In genomic region chr6:91531276-91531675, GRCm38 (mm10) we compare ENCODE assay signal across 33 mouse cellular contexts. TPM values are rescaled to one million over a fixed set of nuclear protein-coding genes. Genes with fewer than 3 reads are reported as not detected.
DNase-seq lines count a peak whose midpoint lies in the region; ATAC-seq and TF ChIP-seq lines count a peak whose summit lies in the region.
"Had no signal": no experiment of that assay in that cellular context is flagged by ENCODE, and none has a peak within 500 bp of the region (broad histone marks: within the 10 kb centered on the region; RNA-seq: fewer than 3 reads in every experiment).

No protein-coding gene starts in this region.

- H3K27ac ChIP-seq in gastrocnemius, adult 2 months = peak overlapping the region; percentile 76
- H3K27ac ChIP-seq in heart, embryonic 12.5 days (ENCODE audit: poor library complexity, severe bottlenecking) = no peak overlapping the region
- H3K27ac ChIP-seq: embryonic facial prominence, embryonic 12.5 days; forebrain, embryonic 10.5 days; forebrain, embryonic 15.5 days; hindbrain, embryonic 12.5 days; hindbrain, postnatal 0 days; intestine, embryonic 15.5 days; layer of hippocampus, adult 2 months; liver, embryonic 14.5 days; stomach, embryonic 15.5 days had no signal

- peaks cover 24% of the 10 kb centered on the region for H3K4me1 ChIP-seq in heart, embryonic 12.5 days (replicated peaks)
- H3K4me1 ChIP-seq: forebrain, embryonic 15.5 days; hindbrain, embryonic 12.5 days had no signal

- no peak overlapping the region for H3K4me2 ChIP-seq in heart, embryonic 12.5 days
- H3K4me2 ChIP-seq: embryonic facial prominence, embryonic 12.5 days; forebrain, embryonic 15.5 days; hindbrain, embryonic 12.5 days; intestine, embryonic 15.5 days; lung, embryonic 14.5 days; stomach, embryonic 15.5 days had no signal

- H3K9ac ChIP-seq in heart, embryonic 12.5 days = no peak overlapping the region
- H3K9ac ChIP-seq: embryonic facial prominence, embryonic 12.5 days; forebrain, embryonic 15.5 days; hindbrain, embryonic 12.5 days; intestine, embryonic 15.5 days; liver, embryonic 14.5 days; lung, embryonic 14.5 days; stomach, embryonic 15.5 days had no signal

- intact Hi-C loops in gastrocnemius, adult 2 months (cut with DNase I) = no loop called here
- intact Hi-C loops in gastrocnemius, postnatal 14 days (cut with DNase I; ENCODE audit: low total_unique reads) = no loop called here

- WGBS in heart, embryonic 12.5 days = 62% methylated on average over 6 of the region's 6 CpGs

- 0 out of 2 replicates have a peak, but pooled peaks have one; percentile 51 for ATAC-seq in heart, embryonic 12.5 days (ENCODE audit: insufficient number of reproducible peaks, low FRiP score)
- ATAC-seq: forebrain, embryonic 15.5 days; hindbrain, postnatal 0 days; intestine, embryonic 15.5 days had no signal

- peaks cover 10% of the 10 kb centered on the region; the same call in 1 of the 2 replicates for H3K36me3 ChIP-seq in heart, embryonic 12.5 days
- H3K36me3 ChIP-seq: forebrain, embryonic 15.5 days; intestine, embryonic 15.5 days; stomach, embryonic 15.5 days had no signal

- peaks cover 58% of the 10 kb centered on the region for H3K27me3 ChIP-seq in heart, embryonic 12.5 days (replicated peaks)
- H3K27me3 ChIP-seq: embryonic facial prominence, embryonic 12.5 days; forebrain, embryonic 15.5 days; hindbrain, embryonic 12.5 days; intestine, embryonic 15.5 days; stomach, embryonic 15.5 days had no signal

- H3K9me3 ChIP-seq in heart, embryonic 12.5 days (replicated peaks) = no peaks in the 10 kb centered on the region
- H3K9me3 ChIP-seq: embryonic facial prominence, embryonic 12.5 days; forebrain, embryonic 10.5 days; forebrain, embryonic 15.5 days; hindbrain, embryonic 12.5 days; intestine, embryonic 15.5 days; megakaryocyte, embryonic 14.5 days; stomach, embryonic 15.5 days had no signal

- no peak for DNase-seq in gastrocnemius, adult 2 months
- no peak for DNase-seq in gastrocnemius, postnatal 14 days
- peak; percentile 18 for DNase-seq in lung, postnatal 25 days (ENCODE audit: low spot score)
- DNase-seq in lung, postnatal 14 days = no peak
- peak; percentile 40 for DNase-seq in heart, postnatal 4 days
- no peak for DNase-seq in adrenal gland, postnatal 4 days (ENCODE audit: low spot score in 2 of 2)
- no peak for DNase-seq in layer of hippocampus, adult 9-10 months (ENCODE audit: low spot score)
- DNase-seq: adrenal gland, postnatal 14 days; cerebellum, adult 11-12 months; cerebellum, adult 9-11 months; embryo, embryonic 11 days; gastrocnemius, postnatal 36 days; kidney, adult 2 months; kidney, postnatal 36 days; layer of hippocampus, postnatal 36 days; liver; lung, embryonic 14.5 days; lung, postnatal 4 days; midbrain, embryonic 14.5 days; retina, postnatal 1 day; right cerebral cortex, postnatal 14 days; thymus, postnatal 14 days had no signal

- TF ChIP-seq CTCF in gastrocnemius, adult 2 months (IDR thresholded peaks at IDR 0.05) = no peak

- H3K4me3 ChIP-seq in gastrocnemius, adult 2 months = no peak overlapping the region
- H3K4me3 ChIP-seq in heart, embryonic 12.5 days = no peak overlapping the region
- H3K4me3 ChIP-seq: embryonic facial prominence, embryonic 12.5 days; forebrain, embryonic 10.5 days; forebrain, embryonic 15.5 days; hindbrain, embryonic 12.5 days; intestine, embryonic 15.5 days; layer of hippocampus, adult 2 months; megakaryocyte, embryonic 14.5 days; stomach, embryonic 15.5 days had no signal

RNA-seq across cellular contexts. Expression of gene Lsm3, which starts 15.5 kb away (rescaled TPM):
- total RNA-seq in gastrocnemius, adult 2 months (2021) = 10 to 100 TPM; 22.7 to 37.0 TPM
- total RNA-seq in gastrocnemius, postnatal 14 days (2021) = 10 to 100 TPM; 37.0 to 41.9 TPM
- polyA plus RNA-seq in heart, embryonic 12.5 days (2016; fragmentation: Nextera tagmentation; extraction: Ambion mirVana) = 178 and 181 TPM in 2 replicates
- total RNA-seq in heart, postnatal 4 days (2021) = 100 to 1,000 TPM in 1 of 2 experiments, 10 to 100 TPM in 1; 96.0 to 101 TPM
- total RNA-seq in adrenal gland, postnatal 4 days (2021) = 10 to 100 TPM; 58.6 to 62.8 TPM

RNA-seq across cellular contexts. Expression of gene Xpc, which starts 15.6 kb away (rescaled TPM):
- 1 to 10 TPM; 7.6 to 8.3 TPM for total RNA-seq in gastrocnemius, adult 2 months (2021)
- total RNA-seq in gastrocnemius, postnatal 14 days (2021) = 1 to 10 TPM; 6.8 to 7.2 TPM
- 13.4 and 14.4 TPM in 2 replicates for polyA plus RNA-seq in heart, embryonic 12.5 days (2016; fragmentation: Nextera tagmentation; extraction: Ambion mirVana)
- total RNA-seq in heart, postnatal 4 days (2021) = 10 to 100 TPM in 1 of 2 experiments, 1 to 10 TPM in 1; 9.2 to 10.4 TPM
- total RNA-seq in adrenal gland, postnatal 4 days (2021) = 10 to 100 TPM; 21.8 to 23.0 TPM

RNA-seq across cellular contexts. Expression of gene Tmem43, which starts 57.8 kb away (rescaled TPM):
- total RNA-seq in gastrocnemius, adult 2 months (2021) = 10 to 100 TPM; 21.0 to 25.3 TPM
- total RNA-seq in gastrocnemius, postnatal 14 days (2021) = 10 to 100 TPM; 37.5 to 41.7 TPM
- 33.0 and 35.4 TPM in 2 replicates for polyA plus RNA-seq in heart, embryonic 12.5 days (2016; fragmentation: Nextera tagmentation; extraction: Ambion mirVana)
- total RNA-seq in heart, postnatal 4 days (2021) = 10 to 100 TPM; 21.3 to 24.4 TPM
- total RNA-seq in adrenal gland, postnatal 4 days (2021) = 10 to 100 TPM; 40.6 to 42.4 TPM

RNA-seq across cellular contexts. Expression of gene Chchd4, which starts 57.9 kb away (rescaled TPM):
- 10 to 100 TPM in 1 of 2 experiments, 1 to 10 TPM in 1; 8.0 to 10.2 TPM for total RNA-seq in gastrocnemius, adult 2 months (2021)
- 1 to 10 TPM; 8.0 to 8.7 TPM for total RNA-seq in gastrocnemius, postnatal 14 days (2021)
- polyA plus RNA-seq in heart, embryonic 12.5 days (2016; fragmentation: Nextera tagmentation; extraction: Ambion mirVana) = 29.4 and 29.6 TPM in 2 replicates
- total RNA-seq in heart, postnatal 4 days (2021) = 10 to 100 TPM; 19.3 to 19.8 TPM
- total RNA-seq in adrenal gland, postnatal 4 days (2021) = 10 to 100 TPM; 17.0 to 17.6 TPM

Comparison
In these comparisons a context has a peak if more than half of its experiments do, and no peak if none do; other contexts are left out.
1. DNase-seq: peak in lung, postnatal 25 days (single experiment) and heart, postnatal 4 days (single experiment); none in gastrocnemius, adult 2 months (single experiment), gastrocnemius, postnatal 14 days (single experiment), lung, postnatal 14 days (single experiment), adrenal gland, postnatal 4 days (0 of 2) and layer of hippocampus, adult 9-10 months (single experiment).